In the genomic region with DNA sequence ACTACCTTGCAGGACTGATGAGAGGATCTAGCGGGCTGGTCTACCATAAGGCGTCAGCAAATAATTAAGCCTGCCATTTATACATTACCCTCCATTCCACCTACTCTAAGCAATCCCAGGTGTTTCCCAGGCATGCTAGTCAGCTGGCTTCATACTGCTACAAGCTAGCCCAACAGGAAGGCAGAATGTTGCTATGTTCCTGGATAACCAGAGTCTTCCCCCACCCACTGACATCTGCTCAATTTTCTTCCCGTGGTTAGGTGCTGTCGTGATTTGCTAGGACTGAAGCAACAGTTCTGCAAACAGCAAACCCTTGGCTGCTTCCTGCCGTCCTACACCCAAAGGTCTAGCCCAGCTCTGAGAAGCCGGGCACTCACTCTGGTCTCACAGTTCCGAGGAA, we compare ENCODE assay signal across 14 mouse cellular contexts.
A peak's percentile ranks its signal among the peaks of the same experiment; 100 is the strongest.
DNase-seq lines count a peak whose midpoint lies in the region; ATAC-seq and TF ChIP-seq lines count a peak whose summit lies in the region.
"Had no signal": no experiment of that assay in that cellular context is flagged by ENCODE, and none has a peak within 500 bp of the region (broad histone marks: within the 10 kb centered on the region; RNA-seq: fewer than 3 reads in every experiment).

No protein-coding gene starts in this region.

- H3K27ac ChIP-seq in layer of hippocampus, adult 2 months: peak overlapping the region; percentile 58
- H3K27ac ChIP-seq in midbrain, embryonic 14.5 days (replicated peaks; ENCODE audit: low read depth, low read length): peak overlapping the region; percentile 20; the same call in 1 of the 2 replicates
- no peak overlapping the region for H3K27ac ChIP-seq in midbrain, embryonic 15.5 days
- H3K27ac ChIP-seq: heart, embryonic 13.5 days; limb, embryonic 13.5 days had no signal

- H3K36me3 ChIP-seq in midbrain, embryonic 14.5 days (ENCODE audit: control insufficient read depth, insufficient read depth, low read length): no peaks in the 10 kb centered on the region
- H3K36me3 ChIP-seq in midbrain, embryonic 15.5 days (replicated peaks): no peaks in the 10 kb centered on the region
- H3K36me3 ChIP-seq: heart, embryonic 13.5 days; limb, embryonic 13.5 days had no signal

- peak; percentile 83 for ATAC-seq in frontal cortex, adult (ENCODE audit: low TSS enrichment)
- no peak for ATAC-seq in midbrain, embryonic 14.5 days (ENCODE audit: low FRiP score, low TSS enrichment)
- no peak for ATAC-seq in midbrain, embryonic 15.5 days (replicated peaks)
- ATAC-seq: liver, postnatal 0 days had no signal

- 84% methylated on average over 7 of the region's 7 CpGs for WGBS in midbrain, embryonic 14.5 days
- 78% methylated on average over 7 of the region's 7 CpGs for WGBS in midbrain, embryonic 15.5 days

- H3K9ac ChIP-seq in midbrain, embryonic 14.5 days (replicated peaks; ENCODE audit: low read length): no peak overlapping the region
- no peak overlapping the region for H3K9ac ChIP-seq in midbrain, embryonic 15.5 days
- H3K9ac ChIP-seq: heart, embryonic 13.5 days; limb, embryonic 13.5 days; liver, postnatal 0 days had no signal

- no peaks in the 10 kb centered on the region for H3K9me3 ChIP-seq in midbrain, embryonic 14.5 days (ENCODE audit: control insufficient read depth, low read length)
- H3K9me3 ChIP-seq in midbrain, embryonic 15.5 days: no peaks in the 10 kb centered on the region
- H3K9me3 ChIP-seq: heart, embryonic 13.5 days; limb, embryonic 13.5 days had no signal

- no peak overlapping the region for H3K4me3 ChIP-seq in layer of hippocampus, adult 2 months
- H3K4me3 ChIP-seq in midbrain, embryonic 14.5 days (replicated peaks; ENCODE audit: low read depth, low read length): no peak overlapping the region
- no peak overlapping the region for H3K4me3 ChIP-seq in midbrain, embryonic 15.5 days
- H3K4me3 ChIP-seq: heart, embryonic 13.5 days; limb, embryonic 13.5 days had no signal

- H3K4me2 ChIP-seq in midbrain, embryonic 14.5 days (ENCODE audit: low read length): no peak overlapping the region
- H3K4me2 ChIP-seq in midbrain, embryonic 15.5 days: no peak overlapping the region
- H3K4me2 ChIP-seq: heart, embryonic 13.5 days; limb, embryonic 13.5 days had no signal

- 0 out of 2 replicates have a peak, but pooled peaks cover 1% of the 10 kb centered on the region for H3K4me1 ChIP-seq in midbrain, embryonic 14.5 days (ENCODE audit: control insufficient read depth, insufficient read depth, low read length)
- 0 out of 2 replicates have a peak, but pooled peaks cover 3% of the 10 kb centered on the region for H3K4me1 ChIP-seq in midbrain, embryonic 15.5 days

- TF ChIP-seq CTCF in layer of hippocampus, adult 2 months (conservative IDR thresholded peaks at IDR 0.05): no peak

- H3K27me3 ChIP-seq in midbrain, embryonic 14.5 days (ENCODE audit: control insufficient read depth, insufficient read depth, low read length): no peaks in the 10 kb centered on the region
- no peaks in the 10 kb centered on the region for H3K27me3 ChIP-seq in midbrain, embryonic 15.5 days (replicated peaks)
- H3K27me3 ChIP-seq: heart, embryonic 13.5 days; limb, embryonic 13.5 days had no signal

- DNase-seq in frontal cortex, postnatal 10 days (ENCODE audit: low spot score in 2 of 2): no peak
- peak; percentile 33 to 61 for DNase-seq in layer of hippocampus, adult 2 months (ENCODE audit: low spot score in 2 of 2)
- no peak for DNase-seq in layer of hippocampus, postnatal 14 days (ENCODE audit: low spot score in 2 of 2)
- DNase-seq in midbrain, embryonic 14.5 days: no peak
- DNase-seq in right cerebral cortex, postnatal 36 days (ENCODE audit: low spot score in 2 of 2): peak; percentile 27 to 37
- DNase-seq in heart, postnatal 4 days: no peak
- DNase-seq: adrenal gland, postnatal 25 days; cerebellum, adult 11-12 months; kidney, postnatal 25 days; liver, postnatal 0 days had no signal

Comparison
In these comparisons a context has a peak if more than half of its experiments do, and no peak if none do; other contexts are left out.
1. DNase-seq: peak in layer of hippocampus, adult 2 months (2 of 2) and right cerebral cortex, postnatal 36 days (2 of 2); none in frontal cortex, postnatal 10 days (0 of 2), layer of hippocampus, postnatal 14 days (0 of 2), midbrain, embryonic 14.5 days (single experiment) and heart, postnatal 4 days (single experiment).